Mouse (Mus musculus): ENCODE results near the gene Npr2. TPM values are rescaled to one million over a fixed set of nuclear protein-coding genes. Genes with fewer than 3 reads are reported as not detected.

Gene Npr2
- polyA plus RNA-seq, 1 experiment from 2014 or later, result 5.5 TPM

DNA sequence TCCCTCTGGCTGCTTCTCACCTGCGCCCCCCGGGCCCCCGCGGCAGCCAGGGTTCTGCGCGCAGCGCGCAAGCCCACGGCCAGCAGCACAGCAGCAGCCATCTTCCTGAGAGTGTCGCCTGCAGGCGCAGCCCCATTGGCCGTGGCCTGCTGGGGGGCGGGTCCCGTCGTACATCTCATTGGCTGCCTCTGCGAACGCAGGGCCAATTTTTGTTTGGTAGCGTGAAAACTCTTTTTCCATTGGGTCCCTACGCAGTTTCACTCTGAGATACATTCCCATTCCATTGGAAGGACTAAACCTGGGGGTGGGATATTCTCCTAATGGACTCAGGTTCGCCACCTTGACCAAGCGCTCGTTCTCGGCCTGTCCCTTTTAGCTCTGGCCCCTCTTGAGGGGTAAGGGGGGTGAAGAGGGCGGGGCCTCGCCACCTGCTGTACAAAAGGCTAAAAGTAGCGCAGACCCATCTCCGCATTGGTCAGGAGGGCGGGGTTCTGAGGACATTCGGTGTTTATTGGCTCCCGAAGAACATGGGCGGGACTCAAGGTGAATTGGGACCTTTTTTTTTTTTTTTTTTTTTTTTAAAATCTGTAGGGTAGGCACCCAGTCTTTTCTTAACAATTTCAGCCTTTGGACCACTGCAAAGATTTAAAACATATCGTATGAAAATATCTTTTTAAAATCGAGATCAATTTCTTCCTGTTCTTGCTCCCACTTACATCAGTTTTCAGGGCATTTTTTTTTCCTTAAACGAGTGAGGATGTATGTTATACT, 24.8 kb downstream of the Npr2 start, which contains the start of gene Hint2:
Hint2 (minus strand) TSS at position 128 of the 771 bp plus-strand sequence.
- WGBS, result 1% methylated on average over 34 of the region's 34 CpGs
- Histone ChIP-seq H3K27me3 (ENCODE audit: insufficient read depth, poor library complexity, severe bottlenecking) (peaks cover 30% of the 10 kb centered on the region), H3K27ac (peak within 1 kb of the TSS; percentile 95), H3K36me3 (peaks cover 2% of the 10 kb centered on the region; the same call in 1 of the 2 replicates), H3K4me3 (peak within 1 kb of the TSS; percentile 91), H3K4me1 (peaks cover 29% of the 10 kb centered on the region), H3K9me3 (no peaks in the 10 kb centered on the region)
- DNase-seq (ENCODE audit: low spot score), result peak; percentile 98

DNA sequence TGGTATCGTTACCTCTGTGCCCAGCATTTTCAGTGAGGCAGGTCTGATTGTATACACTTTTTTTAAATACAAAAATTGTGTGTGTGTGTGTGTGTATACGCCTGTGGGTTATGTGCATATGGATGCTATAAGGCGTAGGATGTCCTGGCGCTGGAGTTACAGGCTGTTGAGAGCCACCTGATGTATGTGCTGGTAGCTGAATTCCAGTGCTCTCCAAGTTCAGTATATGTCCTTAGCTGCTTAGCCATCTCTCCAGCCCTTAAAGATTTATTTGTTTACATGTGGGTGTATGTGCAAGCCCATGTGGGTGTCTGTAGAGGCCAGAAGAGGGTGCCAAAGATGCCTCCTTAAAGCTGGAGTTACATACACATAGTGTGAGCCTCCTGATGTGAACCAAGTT, 25.4 kb downstream of the Npr2 start:
- Histone ChIP-seq H3K27ac (no peak overlapping the region), H3K27me3 (ENCODE audit: insufficient read depth, poor library complexity, severe bottlenecking) (peaks cover 37% of the 10 kb centered on the region), H3K36me3 (no peaks in the 10 kb centered on the region), H3K4me3 (peak overlapping the region; percentile 91), H3K4me1 (peaks cover 25% of the 10 kb centered on the region), H3K9me3 (no peaks in the 10 kb centered on the region)
- 61% methylated on average over 4 of the region's 4 CpGs for WGBS
- no peak for DNase-seq (ENCODE audit: low spot score)

- Histone ChIP-seq H3K36me3 (no peaks in the 10 kb centered on the region), H3K27me3 (ENCODE audit: insufficient read depth, poor library complexity, severe bottlenecking) (peaks cover 79% of the 10 kb centered on the region), H3K9me3 (no peaks in the 10 kb centered on the region), H3K27ac (no peak overlapping the region), H3K4me1 (peaks cover 20% of the 10 kb centered on the region), H3K4me3 (no peak overlapping the region)
- 23% methylated on average over 4 of the region's 4 CpGs for WGBS
- DNase-seq (ENCODE audit: low spot score), result no peak
These were observed 34.7 kb downstream of the Npr2 start for GRCm38 (mm10) chr4:43666412-43666811.

DNA sequence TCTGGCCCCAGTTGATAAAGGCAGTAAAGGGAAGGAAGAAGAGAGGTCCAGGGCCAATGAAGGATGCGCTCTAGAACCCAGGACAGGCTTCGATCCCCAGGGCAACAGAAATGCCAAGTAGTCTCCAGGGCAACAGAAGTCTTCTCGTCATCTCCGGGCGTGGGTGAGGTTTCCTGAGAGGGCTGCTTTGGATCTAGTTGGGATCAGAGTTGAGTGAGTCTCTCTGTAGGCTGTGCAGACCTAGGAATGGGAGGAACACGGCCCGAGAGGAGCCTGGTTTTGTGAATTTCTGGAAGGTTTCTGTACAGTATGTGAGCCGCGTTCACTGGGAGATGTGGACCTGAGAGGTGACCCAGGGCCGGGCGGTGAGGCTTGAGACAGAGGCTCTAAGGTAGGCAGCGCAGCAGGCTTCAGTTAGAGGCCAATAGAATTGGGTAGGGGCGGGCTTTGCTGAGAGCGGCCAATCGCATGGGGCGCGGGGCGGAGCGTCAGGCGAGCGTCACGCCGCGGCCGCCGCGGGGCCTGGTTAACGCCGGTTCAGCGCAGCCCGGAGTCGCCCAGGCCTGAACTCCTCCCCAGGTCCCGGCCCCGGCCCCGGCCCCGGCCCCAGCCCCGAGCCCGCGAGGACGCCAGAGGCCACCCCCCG, 37.2 kb downstream of the Npr2 start, which contains the start of the genes Tmem8b and Fam221b:
Tmem8b (plus strand) TSS at position 190 of the 646 bp plus-strand sequence.
Fam221b (minus strand) TSS at position 364 of the 646 bp plus-strand sequence.
- Histone ChIP-seq H3K4me3 (peak within 1 kb of the TSS; percentile 77), H3K36me3 (no peaks in the 10 kb centered on the region), H3K27ac (peak within 1 kb of the TSS; percentile 94), H3K9me3 (no peaks in the 10 kb centered on the region), H3K27me3 (ENCODE audit: insufficient read depth, poor library complexity, severe bottlenecking) (peaks cover 56% of the 10 kb centered on the region), H3K4me1 (peaks cover 39% of the 10 kb centered on the region)
- 2% methylated on average over 41 of the region's 41 CpGs for WGBS
- DNase-seq (ENCODE audit: low spot score), result peak; percentile 95

DNA sequence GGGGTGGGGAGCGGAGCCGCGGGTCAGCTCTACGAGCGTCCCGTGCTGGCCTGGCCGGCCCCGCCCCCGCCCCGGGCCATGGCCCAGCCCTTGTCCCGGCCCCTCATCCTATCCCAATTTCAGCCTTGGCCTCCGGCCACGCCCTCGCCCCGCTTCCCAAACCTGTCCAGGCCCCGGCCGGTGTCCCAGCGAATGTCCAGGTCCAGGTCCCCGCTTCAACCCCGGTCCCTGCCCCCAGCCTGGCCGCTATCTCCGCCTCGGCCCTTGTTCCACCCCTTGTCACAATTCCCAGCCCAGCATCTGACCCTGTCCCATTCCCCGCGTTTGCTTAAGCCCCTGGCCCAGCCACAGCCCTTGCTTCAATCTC, 37.7 kb downstream of the Npr2 start:
- peak overlapping the region; percentile 94 for H3K27ac ChIP-seq
- peaks cover 54% of the 10 kb centered on the region for H3K27me3 ChIP-seq (ENCODE audit: insufficient read depth, poor library complexity, severe bottlenecking)
- H3K9me3 ChIP-seq, result no peaks in the 10 kb centered on the region
- peaks cover 2% of the 10 kb centered on the region; the same call in 1 of the 2 replicates for H3K36me3 ChIP-seq
- peak overlapping the region; percentile 77 for H3K4me3 ChIP-seq
- DNase-seq (ENCODE audit: low spot score), result no peak
- under 1% methylated on average over 24 of the region's 25 CpGs for WGBS
- H3K4me1 ChIP-seq, result peaks cover 42% of the 10 kb centered on the region

DNA sequence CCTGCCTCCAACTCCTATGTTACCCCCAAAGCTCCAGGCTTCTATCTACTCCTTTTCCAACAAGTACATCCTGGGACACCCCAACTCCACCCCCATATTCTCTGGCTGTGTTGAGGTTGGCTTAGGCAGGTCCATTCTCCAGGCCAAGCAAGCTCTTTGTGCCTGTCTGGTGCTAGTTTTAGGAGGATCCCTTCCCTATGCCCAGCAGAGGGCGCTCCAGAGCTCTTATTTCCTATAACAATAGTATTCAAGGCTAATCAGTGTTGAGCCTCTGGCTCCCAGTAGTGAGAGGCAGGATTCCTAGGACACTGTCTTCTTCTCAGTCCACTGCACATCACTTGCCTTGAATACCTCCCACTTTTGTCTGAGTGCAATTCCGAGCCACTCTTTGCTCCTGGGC, 40.3 kb downstream of the Npr2 start:
- Histone ChIP-seq H3K27me3 (ENCODE audit: insufficient read depth, poor library complexity, severe bottlenecking) (peaks cover 30% of the 10 kb centered on the region), H3K27ac (no peak overlapping the region), H3K4me3 (no peak overlapping the region), H3K9me3 (no peaks in the 10 kb centered on the region), H3K4me1 (peaks cover 42% of the 10 kb centered on the region), H3K36me3 (peaks cover 20% of the 10 kb centered on the region; the same call in 1 of the 2 replicates)
- peak; percentile 91 for DNase-seq (ENCODE audit: low spot score)
- 7% methylated on average over 2 of the region's 2 CpGs for WGBS

GRCm38 (mm10) chr4:43673703-43674102, 42.0 kb downstream of the Npr2 start:
- H3K27ac ChIP-seq, result no peak overlapping the region
- peaks cover 15% of the 10 kb centered on the region; the same call in 1 of the 2 replicates for H3K27me3 ChIP-seq (ENCODE audit: insufficient read depth, poor library complexity, severe bottlenecking)
- H3K36me3 ChIP-seq, result peaks cover 25% of the 10 kb centered on the region
- no peaks in the 10 kb centered on the region for H3K9me3 ChIP-seq
- H3K4me3 ChIP-seq, result no peak overlapping the region
- WGBS, result 75% methylated on average over 8 of the region's 8 CpGs
- H3K4me1 ChIP-seq, result peaks cover 39% of the 10 kb centered on the region
- DNase-seq (ENCODE audit: low spot score), result no peak

- 68% methylated on average over 5 of the region's 5 CpGs for WGBS
- no peak overlapping the region for H3K27ac ChIP-seq
- peaks cover 12% of the 10 kb centered on the region; the same call in 1 of the 2 replicates for H3K27me3 ChIP-seq (ENCODE audit: insufficient read depth, poor library complexity, severe bottlenecking)
- DNase-seq (ENCODE audit: low spot score), result no peak
- H3K9me3 ChIP-seq, result no peaks in the 10 kb centered on the region
- H3K4me3 ChIP-seq, result no peak overlapping the region
- peaks cover 25% of the 10 kb centered on the region for H3K36me3 ChIP-seq
- H3K4me1 ChIP-seq, result peaks cover 31% of the 10 kb centered on the region
These were observed 43.2 kb downstream of the Npr2 start for GRCm38 (mm10) chr4:43674974-43675373.

GRCm38 (mm10) chr4:43675608-43676007, 43.9 kb downstream of the Npr2 start:
- DNase-seq (ENCODE audit: low spot score), result no peak
- Histone ChIP-seq H3K27me3 (ENCODE audit: insufficient read depth, poor library complexity, severe bottlenecking) (peaks cover 6% of the 10 kb centered on the region; the same call in 1 of the 2 replicates), H3K4me3 (no peak overlapping the region), H3K9me3 (no peaks in the 10 kb centered on the region), H3K36me3 (peaks cover 25% of the 10 kb centered on the region), H3K4me1 (peaks cover 27% of the 10 kb centered on the region), H3K27ac (no peak overlapping the region)
- WGBS, result 71% methylated on average over 4 of the region's 4 CpGs

GRCm38 (mm10) chr4:43678541-43678940, 46.8 kb downstream of the Npr2 start:
- H3K9me3 ChIP-seq, result no peaks in the 10 kb centered on the region
- no peak for DNase-seq (ENCODE audit: low spot score)
- no peak overlapping the region for H3K4me3 ChIP-seq
- 86% methylated on average over 6 of the region's 6 CpGs for WGBS
- H3K4me1 ChIP-seq, result peaks cover 14% of the 10 kb centered on the region
- H3K36me3 ChIP-seq, result peaks cover 30% of the 10 kb centered on the region
- no peaks in the 10 kb centered on the region for H3K27me3 ChIP-seq (ENCODE audit: insufficient read depth, poor library complexity, severe bottlenecking)
- no peak overlapping the region for H3K27ac ChIP-seq

- Histone ChIP-seq H3K27ac (no peak overlapping the region), H3K27me3 (ENCODE audit: insufficient read depth, poor library complexity, severe bottlenecking) (no peaks in the 10 kb centered on the region), H3K4me3 (no peak overlapping the region), H3K36me3 (peaks cover 27% of the 10 kb centered on the region), H3K9me3 (no peaks in the 10 kb centered on the region), H3K4me1 (peaks cover 8% of the 10 kb centered on the region)
- 84% methylated on average over 7 of the region's 7 CpGs for WGBS
- DNase-seq (ENCODE audit: low spot score), result no peak
These were observed 47.8 kb downstream of the Npr2 start for GRCm38 (mm10) chr4:43679416-43680043.

DNA sequence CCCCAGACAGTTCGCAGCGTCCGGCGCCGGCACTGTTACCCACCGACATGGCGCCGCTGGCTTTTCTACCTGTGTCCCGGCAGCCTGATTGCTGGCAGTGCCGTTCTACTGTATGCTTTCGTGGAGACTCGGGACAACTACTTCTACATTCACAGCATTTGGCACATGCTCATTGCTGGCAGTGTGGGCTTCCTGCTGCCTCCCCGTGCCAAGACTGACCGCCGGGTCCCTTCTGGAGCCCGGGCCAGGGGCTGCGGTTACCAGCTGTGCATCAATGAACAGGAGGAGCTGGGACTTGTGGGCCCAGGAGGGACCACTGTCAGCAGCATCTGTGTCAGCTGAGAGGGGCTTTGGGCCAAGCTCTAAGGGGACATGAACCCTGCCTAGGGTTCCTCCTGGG, 58.3 kb downstream of the Npr2 start:
- no peaks in the 10 kb centered on the region for H3K9me3 ChIP-seq
- H3K27me3 ChIP-seq (ENCODE audit: insufficient read depth, poor library complexity, severe bottlenecking), result peaks cover 15% of the 10 kb centered on the region
- peaks cover 25% of the 10 kb centered on the region for H3K36me3 ChIP-seq
- H3K4me3 ChIP-seq, result no peak overlapping the region
- peaks cover 19% of the 10 kb centered on the region for H3K4me1 ChIP-seq
- no peak for DNase-seq (ENCODE audit: low spot score)
- WGBS, result 93% methylated on average over 17 of the region's 17 CpGs
- H3K27ac ChIP-seq, result no peak overlapping the region

DNA sequence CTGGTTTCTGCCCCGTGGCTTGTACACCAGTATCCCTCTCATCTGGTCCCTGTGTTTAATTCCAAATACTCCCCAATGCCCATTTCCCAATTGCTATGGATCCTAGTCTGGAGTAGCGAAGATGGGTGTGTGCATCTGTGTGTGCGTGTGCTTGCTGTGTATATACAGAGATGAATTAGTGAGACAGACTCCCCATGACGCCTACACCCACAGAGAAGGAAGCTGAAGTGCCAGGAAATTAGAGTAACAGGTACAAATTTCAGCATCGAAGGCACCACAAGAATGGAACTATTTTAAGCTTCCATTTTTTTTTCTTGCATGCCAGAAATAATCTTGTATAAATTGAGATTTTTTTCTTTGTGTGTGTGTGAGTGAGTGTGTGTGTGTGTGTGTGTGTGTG, 59.3 kb downstream of the Npr2 start:
- Histone ChIP-seq H3K4me1 (peaks cover 26% of the 10 kb centered on the region), H3K9me3 (no peaks in the 10 kb centered on the region), H3K27me3 (ENCODE audit: insufficient read depth, poor library complexity, severe bottlenecking) (peaks cover 15% of the 10 kb centered on the region), H3K36me3 (peaks cover 15% of the 10 kb centered on the region; the same call in 1 of the 2 replicates), H3K4me3 (no peak overlapping the region), H3K27ac (no peak overlapping the region)
- DNase-seq (ENCODE audit: low spot score), result no peak
- WGBS, result 68% methylated on average over 5 of the region's 5 CpGs

Data from heart, embryonic 10.5 days (tissue).